Mouse (Mus musculus): ENCODE measurements around the gene Unc93a2.
"Not testable (repeated sequence)": the region's sequence is repeated elsewhere in the genome, so short reads cannot be mapped to it uniquely, and the experiment has no call there.

The Unc93a2 gene

GRCm38 (mm10) chr17:7385364-7385763 is at the start of gene Unc93a2:
Gene Unc93a2, minus strand, starts transcription at chr17:7385464.
- not testable (repeated sequence) for H3K4me1 ChIP-seq (replicated peaks; ENCODE audit: low read depth, low read length); H3K27me3 ChIP-seq (ENCODE audit: insufficient read depth, low read length); H3K36me3 ChIP-seq (ENCODE audit: insufficient read depth, low read length); H3K9me3 ChIP-seq (ENCODE audit: low read length); H3K4me3 ChIP-seq (replicated peaks; ENCODE audit: low read length)

GRCm38 (mm10) chr17:7434121-7434520 is 48.9 kb upstream of the Unc93a2 start:
- not testable (repeated sequence) for H3K4me1 ChIP-seq (replicated peaks; ENCODE audit: low read depth, low read length); H3K9me3 ChIP-seq (ENCODE audit: low read length); H3K4me3 ChIP-seq (replicated peaks; ENCODE audit: low read length); H3K36me3 ChIP-seq (ENCODE audit: insufficient read depth, low read length); H3K27me3 ChIP-seq (ENCODE audit: insufficient read depth, low read length)

GRCm38 (mm10) chr17:7430210-7430631 is 45.0 kb upstream of the Unc93a2 start:
- not testable (repeated sequence) for H3K27me3 ChIP-seq (ENCODE audit: insufficient read depth, low read length); H3K4me1 ChIP-seq (replicated peaks; ENCODE audit: low read depth, low read length); H3K9me3 ChIP-seq (ENCODE audit: low read length); H3K4me3 ChIP-seq (replicated peaks; ENCODE audit: low read length); H3K36me3 ChIP-seq (ENCODE audit: insufficient read depth, low read length)

- H3K36me3 ChIP-seq (ENCODE audit: insufficient read depth, low read length); H3K9me3 ChIP-seq (ENCODE audit: low read length); H3K27me3 ChIP-seq (ENCODE audit: insufficient read depth, low read length); H3K4me3 ChIP-seq (replicated peaks; ENCODE audit: low read length); H3K4me1 ChIP-seq (replicated peaks; ENCODE audit: low read depth, low read length): not testable (repeated sequence)
Measured at GRCm38 (mm10) chr17:7420191-7420973, 35.1 kb upstream of the Unc93a2 start.

- H3K9me3 ChIP-seq (ENCODE audit: low read length); H3K27me3 ChIP-seq (ENCODE audit: insufficient read depth, low read length); H3K4me3 ChIP-seq (replicated peaks; ENCODE audit: low read length); H3K36me3 ChIP-seq (ENCODE audit: insufficient read depth, low read length); H3K4me1 ChIP-seq (replicated peaks; ENCODE audit: low read depth, low read length): not testable (repeated sequence)
Measured at GRCm38 (mm10) chr17:7414601-7415310, 29.5 kb upstream of the Unc93a2 start.

GRCm38 (mm10) chr17:7413336-7413735 is 28.1 kb upstream of the Unc93a2 start:
- H3K27me3 ChIP-seq (ENCODE audit: insufficient read depth, low read length); H3K4me3 ChIP-seq (replicated peaks; ENCODE audit: low read length); H3K4me1 ChIP-seq (replicated peaks; ENCODE audit: low read depth, low read length); H3K9me3 ChIP-seq (ENCODE audit: low read length); H3K36me3 ChIP-seq (ENCODE audit: insufficient read depth, low read length): not testable (repeated sequence)

GRCm38 (mm10) chr17:7399770-7400169 is 14.5 kb upstream of the Unc93a2 start:
- not testable (repeated sequence) for H3K4me1 ChIP-seq (replicated peaks; ENCODE audit: low read depth, low read length); H3K27me3 ChIP-seq (ENCODE audit: insufficient read depth, low read length); H3K4me3 ChIP-seq (replicated peaks; ENCODE audit: low read length); H3K36me3 ChIP-seq (ENCODE audit: insufficient read depth, low read length); H3K9me3 ChIP-seq (ENCODE audit: low read length)

GRCm38 (mm10) chr17:7398198-7398847 is 13.1 kb upstream of the Unc93a2 start:
- not testable (repeated sequence) for H3K4me1 ChIP-seq (replicated peaks; ENCODE audit: low read depth, low read length); H3K27me3 ChIP-seq (ENCODE audit: insufficient read depth, low read length); H3K36me3 ChIP-seq (ENCODE audit: insufficient read depth, low read length); H3K4me3 ChIP-seq (replicated peaks; ENCODE audit: low read length); H3K9me3 ChIP-seq (ENCODE audit: low read length)

- H3K36me3 ChIP-seq (ENCODE audit: insufficient read depth, low read length); H3K9me3 ChIP-seq (ENCODE audit: low read length); H3K4me1 ChIP-seq (replicated peaks; ENCODE audit: low read depth, low read length); H3K4me3 ChIP-seq (replicated peaks; ENCODE audit: low read length); H3K27me3 ChIP-seq (ENCODE audit: insufficient read depth, low read length): not testable (repeated sequence)
Measured at GRCm38 (mm10) chr17:7397079-7397478, 11.8 kb upstream of the Unc93a2 start.

GRCm38 (mm10) chr17:7396288-7396687 is 11.0 kb upstream of the Unc93a2 start:
- H3K36me3 ChIP-seq (ENCODE audit: insufficient read depth, low read length); H3K4me1 ChIP-seq (replicated peaks; ENCODE audit: low read depth, low read length); H3K9me3 ChIP-seq (ENCODE audit: low read length); H3K27me3 ChIP-seq (ENCODE audit: insufficient read depth, low read length); H3K4me3 ChIP-seq (replicated peaks; ENCODE audit: low read length): not testable (repeated sequence)

GRCm38 (mm10) chr17:7395671-7396070 is 10.4 kb upstream of the Unc93a2 start:
- not testable (repeated sequence) for H3K27me3 ChIP-seq (ENCODE audit: insufficient read depth, low read length); H3K4me1 ChIP-seq (replicated peaks; ENCODE audit: low read depth, low read length); H3K36me3 ChIP-seq (ENCODE audit: insufficient read depth, low read length); H3K9me3 ChIP-seq (ENCODE audit: low read length); H3K4me3 ChIP-seq (replicated peaks; ENCODE audit: low read length)

GRCm38 (mm10) chr17:7395116-7395515 is 9.9 kb upstream of the Unc93a2 start:
- not testable (repeated sequence) for H3K9me3 ChIP-seq (ENCODE audit: low read length); H3K27me3 ChIP-seq (ENCODE audit: insufficient read depth, low read length); H3K36me3 ChIP-seq (ENCODE audit: insufficient read depth, low read length); H3K4me3 ChIP-seq (replicated peaks; ENCODE audit: low read length); H3K4me1 ChIP-seq (replicated peaks; ENCODE audit: low read depth, low read length)

- H3K9me3 ChIP-seq (ENCODE audit: low read length); H3K36me3 ChIP-seq (ENCODE audit: insufficient read depth, low read length); H3K4me3 ChIP-seq (replicated peaks; ENCODE audit: low read length); H3K4me1 ChIP-seq (replicated peaks; ENCODE audit: low read depth, low read length); H3K27me3 ChIP-seq (ENCODE audit: insufficient read depth, low read length): not testable (repeated sequence)
Measured at GRCm38 (mm10) chr17:7389898-7390297, 4.6 kb upstream of the Unc93a2 start.

- not testable (repeated sequence) for H3K4me1 ChIP-seq (replicated peaks; ENCODE audit: low read depth, low read length); H3K36me3 ChIP-seq (ENCODE audit: insufficient read depth, low read length); H3K9me3 ChIP-seq (ENCODE audit: low read length); H3K4me3 ChIP-seq (replicated peaks; ENCODE audit: low read length); H3K27me3 ChIP-seq (ENCODE audit: insufficient read depth, low read length)
Measured at GRCm38 (mm10) chr17:7388958-7389356, 3.7 kb upstream of the Unc93a2 start.
